29 mouse cellular contexts compared by ENCODE assay signal in the genomic region with DNA sequence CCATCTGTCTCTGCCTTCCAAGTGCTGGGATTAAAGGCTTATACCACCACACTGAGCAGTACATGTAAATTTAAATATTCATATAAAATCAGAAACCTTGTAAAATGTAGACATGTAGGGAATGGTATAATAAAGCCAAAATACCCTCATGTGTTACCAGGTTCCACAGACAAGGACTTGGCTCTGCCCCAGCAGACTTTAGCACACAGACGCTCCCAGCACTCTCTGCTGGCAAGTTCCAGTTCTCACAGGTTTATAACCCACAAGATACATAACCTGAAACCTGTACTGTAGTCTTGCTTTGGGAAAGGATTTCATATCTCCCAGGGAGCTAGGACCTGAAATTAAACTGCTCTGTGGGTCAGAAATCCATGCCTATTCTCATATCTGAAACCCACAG. TPM values are rescaled to one million over a fixed set of nuclear protein-coding genes. Genes with fewer than 3 reads are reported as not detected.
DNase-seq lines count a peak whose midpoint lies in the region; ATAC-seq and TF ChIP-seq lines count a peak whose summit lies in the region.
"Had no signal": no experiment of that assay in that cellular context is flagged by ENCODE, and none has a peak within 500 bp of the region (broad histone marks: within the 10 kb centered on the region; RNA-seq: fewer than 3 reads in every experiment).

No protein-coding gene starts in this region.

- no peak for TF ChIP-seq POLR2A in kidney, adult 2 months (IDR thresholded peaks at IDR 0.05; ENCODE audit: low read depth, low read length)
- TF ChIP-seq POLR2A in brain, embryonic 14.5 days (IDR thresholded peaks at IDR 0.05; ENCODE audit: borderline replicate concordance, extremely low read depth, insufficient read depth, insufficient read length, poor library complexity, severe bottlenecking), result no peak

- no peaks in the 10 kb centered on the region for H3K27me3 ChIP-seq in kidney, adult 2 months (replicated peaks; ENCODE audit: control insufficient read depth, insufficient read depth, low read length)
- no peaks in the 10 kb centered on the region for H3K27me3 ChIP-seq in kidney, embryonic 15.5 days
- H3K27me3 ChIP-seq: embryonic facial prominence, embryonic 15.5 days; forebrain, embryonic 13.5 days; heart, embryonic 12.5 days; hindbrain, embryonic 13.5 days; limb, embryonic 12.5 days; lung, embryonic 15.5 days; midbrain, embryonic 15.5 days; neural tube, embryonic 15.5 days; Patski had no signal

- H3K36me3 ChIP-seq in kidney, adult 2 months (ENCODE audit: control insufficient read depth, insufficient read depth, low read length), result no peaks in the 10 kb centered on the region; the same call in 1 of the 2 replicates
- peaks cover 13% of the 10 kb centered on the region; the same call in 1 of the 2 replicates for H3K36me3 ChIP-seq in kidney, embryonic 15.5 days
- H3K36me3 ChIP-seq: embryonic facial prominence, embryonic 15.5 days; neural tube, embryonic 15.5 days had no signal

- TF ChIP-seq CTCF in kidney, adult 2 months (conservative IDR thresholded peaks at IDR 0.05; ENCODE audit: insufficient read depth, insufficient read length, low read depth, low read length), result no peak
- no peak for TF ChIP-seq CTCF in brain, embryonic 14.5 days (IDR thresholded peaks at IDR 0.05; ENCODE audit: borderline replicate concordance, extremely low read depth, insufficient read depth, insufficient read length)

- no peaks in the 10 kb centered on the region for H3K4me1 ChIP-seq in kidney, adult 2 months (ENCODE audit: control insufficient read depth, insufficient read depth, low read length)
- no peaks in the 10 kb centered on the region for H3K4me1 ChIP-seq in kidney, embryonic 15.5 days
- H3K4me1 ChIP-seq: embryonic facial prominence, embryonic 10.5 days; embryonic facial prominence, embryonic 15.5 days; forebrain, embryonic 13.5 days; heart, embryonic 12.5 days; hindbrain, embryonic 13.5 days; limb, embryonic 12.5 days; lung, embryonic 15.5 days; midbrain, embryonic 10.5 days; midbrain, embryonic 15.5 days; neural tube, embryonic 15.5 days had no signal

- no peak overlapping the region for H3K4me2 ChIP-seq in kidney, embryonic 15.5 days
- H3K4me2 ChIP-seq: embryonic facial prominence, embryonic 15.5 days; forebrain, embryonic 13.5 days; heart, embryonic 12.5 days; hindbrain, embryonic 13.5 days; limb, embryonic 12.5 days; liver, embryonic 11.5 days; lung, embryonic 15.5 days; midbrain, embryonic 15.5 days; neural tube, embryonic 15.5 days had no signal

- no peaks in the 10 kb centered on the region for H3K9me3 ChIP-seq in kidney, embryonic 15.5 days (replicated peaks)
- H3K9me3 ChIP-seq: embryonic facial prominence, embryonic 10.5 days; embryonic facial prominence, embryonic 15.5 days; forebrain, embryonic 13.5 days; heart, embryonic 12.5 days; hindbrain, embryonic 13.5 days; limb, embryonic 12.5 days; lung, embryonic 15.5 days; midbrain, embryonic 10.5 days; midbrain, embryonic 15.5 days; neural tube, embryonic 15.5 days had no signal

- WGBS in kidney, adult 2 months, result 50% methylated on average over 1 of the region's 1 CpGs
- 89% methylated on average over 1 of the region's 1 CpGs for WGBS in kidney, embryonic 15.5 days
- WGBS in large intestine, adult 2 months, result 29% methylated on average over 1 of the region's 1 CpGs

- DNase-seq in cerebellum, postnatal 10 days, result peak; percentile 18 to 31
- no peak for DNase-seq in cerebellum, adult 8-10 months
- DNase-seq in kidney, adult 2 months, result peak; percentile 39
- DNase-seq in brain, embryonic 14.5 days (ENCODE audit: low read depth), result peak; percentile 19
- DNase-seq in large intestine, adult 2 months (ENCODE audit: low read depth, low spot score), result peak; percentile 19
- no peak for DNase-seq in testis, postnatal 14 days (ENCODE audit: low spot score)
- DNase-seq: adrenal gland, postnatal 10 days; cerebellum, adult 9-10 months; gastrocnemius, adult 2 months; gastrocnemius, postnatal 36 days; heart, adult 18-20 months; heart, postnatal 4 days; spleen, adult 18-20 months; thymus, adult 18-20 months; thymus, postnatal 25 days had no signal

- ATAC-seq in kidney, embryonic 15.5 days (replicated peaks; ENCODE audit: low FRiP score), result no peak
- ATAC-seq: forebrain, embryonic 13.5 days; intestine, postnatal 0 days; midbrain, embryonic 15.5 days; Patski had no signal

- H3K9ac ChIP-seq in kidney, embryonic 15.5 days, result no peak overlapping the region
- H3K9ac ChIP-seq: embryonic facial prominence, embryonic 15.5 days; forebrain, embryonic 13.5 days; heart, embryonic 12.5 days; hindbrain, embryonic 13.5 days; limb, embryonic 12.5 days; lung, embryonic 15.5 days; midbrain, embryonic 15.5 days; neural tube, embryonic 15.5 days had no signal

- H3K4me3 ChIP-seq in kidney, adult 2 months (ENCODE audit: insufficient read depth, low read depth, low read length), result no peak overlapping the region
- H3K4me3 ChIP-seq in kidney, embryonic 15.5 days (replicated peaks), result no peak overlapping the region
- H3K4me3 ChIP-seq: embryonic facial prominence, embryonic 10.5 days; embryonic facial prominence, embryonic 15.5 days; forebrain, embryonic 13.5 days; gastrocnemius, adult 2 months; heart, embryonic 12.5 days; hindbrain, embryonic 13.5 days; limb, embryonic 12.5 days; lung, embryonic 15.5 days; midbrain, embryonic 10.5 days; midbrain, embryonic 15.5 days; neural tube, embryonic 15.5 days had no signal

- H3K27ac ChIP-seq in kidney, adult 2 months (ENCODE audit: insufficient read depth, low read depth, low read length), result no peak overlapping the region
- no peak overlapping the region for H3K27ac ChIP-seq in kidney, embryonic 15.5 days
- H3K27ac ChIP-seq: embryonic facial prominence, embryonic 10.5 days; embryonic facial prominence, embryonic 15.5 days; forebrain, embryonic 13.5 days; gastrocnemius, adult 2 months; hindbrain, embryonic 13.5 days; limb, embryonic 12.5 days; lung, embryonic 15.5 days; midbrain, embryonic 10.5 days; midbrain, embryonic 15.5 days; neural tube, embryonic 15.5 days had no signal

RNA-seq across cellular contexts. Expression of a gene that starts 30.3 kb away (rescaled TPM):
- 1.2 and 1.5 TPM in 2 replicates for polyA plus RNA-seq in kidney, adult 2 months (2012; rRNA removed)
- 11.4 and 11.6 TPM in 2 replicates for polyA plus RNA-seq in kidney, embryonic 15.5 days (2015; fragmentation: Nextera tagmentation; extraction: Ambion mirVana)
- 6.9 and 7.1 TPM in 2 replicates for polyA plus RNA-seq in brain, embryonic 14.5 days (2012; rRNA removed)
- 0.99 and 1.1 TPM in 2 replicates for polyA plus RNA-seq in large intestine, adult 2 months (2012; rRNA removed)

RNA-seq across cellular contexts. Expression of a gene that starts 30.5 kb away (rescaled TPM):
- 6.1 and 9.2 TPM in 2 replicates for polyA plus RNA-seq in kidney, adult 2 months (2012; rRNA removed)
- polyA plus RNA-seq in kidney, embryonic 15.5 days (2015; fragmentation: Nextera tagmentation; extraction: Ambion mirVana), result 5.1 and 8.0 TPM in 2 replicates
- polyA plus RNA-seq in brain, embryonic 14.5 days (2012; rRNA removed), result 1.4 and 2.3 TPM in 2 replicates
- polyA plus RNA-seq in large intestine, adult 2 months (2012; rRNA removed), result 9.5 and 13.3 TPM in 2 replicates

Comparison
In these comparisons a context has a peak if more than half of its experiments do, and no peak if none do; other contexts are left out.
1. DNase-seq: peak in cerebellum, postnatal 10 days (2 of 2), kidney, adult 2 months (single experiment), brain, embryonic 14.5 days (single experiment) and large intestine, adult 2 months (single experiment); none in cerebellum, adult 8-10 months (single experiment) and testis, postnatal 14 days (single experiment).